Mouse (Mus musculus): ENCODE data around the gene Tmem185a.

GRCm38 (mm10) chrX:70463621-70464020 lies 13.4 kb downstream of the Tmem185a start:
- TF ChIP-seq POLR2A (IDR thresholded peaks at IDR 0.05; ENCODE audit: extremely low read depth, insufficient read depth, low read length), result no peak
- no peak for TF ChIP-seq CTCF (IDR thresholded peaks at IDR 0.05; ENCODE audit: extremely low read depth, insufficient read depth, low read length)

Measured in cortical plate, adult 2 months (tissue).